Mouse (Mus musculus): ENCODE data around the gene Zfp683.
A peak's percentile ranks its signal among the peaks of the same experiment; 100 is the strongest.

Gene Zfp683

GRCm38 (mm10) chr4:134053538-134053937, at the start of gene Zfp683:
Gene Zfp683, plus strand, starts transcription at chr4:134053838.
- DNase-seq (ENCODE audit: low read depth, low spot score), result no peak

GRCm38 (mm10) chr4:134005581-134006358, 47.9 kb upstream of the Zfp683 start:
- DNase-seq (ENCODE audit: low read depth, low spot score), result no peak

- DNase-seq (ENCODE audit: low read depth, low spot score), result no peak
Observed at GRCm38 (mm10) chr4:134006845-134007244, 46.8 kb upstream of the Zfp683 start.

- DNase-seq (ENCODE audit: low read depth, low spot score), result no peak
Observed at GRCm38 (mm10) chr4:134009709-134010108, 43.9 kb upstream of the Zfp683 start.

GRCm38 (mm10) chr4:134011450-134012414, 41.9 kb upstream of the Zfp683 start:
- DNase-seq (ENCODE audit: low read depth, low spot score), result no peak

- no peak for DNase-seq (ENCODE audit: low read depth, low spot score)
Observed at GRCm38 (mm10) chr4:134012858-134013528, 40.6 kb upstream of the Zfp683 start.

GRCm38 (mm10) chr4:134016208-134016607, 37.4 kb upstream of the Zfp683 start:
- no peak for DNase-seq (ENCODE audit: low read depth, low spot score)

- peak; percentile 61 for DNase-seq (ENCODE audit: low read depth, low spot score)
Observed at GRCm38 (mm10) chr4:134016767-134017166, 36.9 kb upstream of the Zfp683 start.

- DNase-seq (ENCODE audit: low read depth, low spot score), result no peak
Observed at GRCm38 (mm10) chr4:134017201-134017865, 36.3 kb upstream of the Zfp683 start.

- no peak for DNase-seq (ENCODE audit: low read depth, low spot score)
Observed at GRCm38 (mm10) chr4:134018038-134018778, 35.4 kb upstream of the Zfp683 start.

GRCm38 (mm10) chr4:134018779-134019145, 34.9 kb upstream of the Zfp683 start, which contains the start of gene Lin28a:
Gene Lin28a, minus strand, starts transcription at chr4:134018841.
- no peak for DNase-seq (ENCODE audit: low read depth, low spot score)

- no peak for DNase-seq (ENCODE audit: low read depth, low spot score)
Observed at GRCm38 (mm10) chr4:134019210-134019609, 34.4 kb upstream of the Zfp683 start.

GRCm38 (mm10) chr4:134019641-134020351, 33.8 kb upstream of the Zfp683 start:
- peak; percentile 68 for DNase-seq (ENCODE audit: low read depth, low spot score)

- no peak for DNase-seq (ENCODE audit: low read depth, low spot score)
Observed at GRCm38 (mm10) chr4:134020621-134021020, 33.0 kb upstream of the Zfp683 start.

GRCm38 (mm10) chr4:134025802-134026201, 27.8 kb upstream of the Zfp683 start:
- no peak for DNase-seq (ENCODE audit: low read depth, low spot score)

GRCm38 (mm10) chr4:134035953-134036352, 17.7 kb upstream of the Zfp683 start:
- peak; percentile 47 for DNase-seq (ENCODE audit: low read depth, low spot score)

- no peak for DNase-seq (ENCODE audit: low read depth, low spot score)
Observed at GRCm38 (mm10) chr4:134041317-134042123, 12.1 kb upstream of the Zfp683 start.

GRCm38 (mm10) chr4:134043041-134043440, 10.6 kb upstream of the Zfp683 start:
- no peak for DNase-seq (ENCODE audit: low read depth, low spot score)

GRCm38 (mm10) chr4:134047648-134048047, 6.0 kb upstream of the Zfp683 start:
- DNase-seq (ENCODE audit: low read depth, low spot score), result no peak

Data from retina, adult 2 months (tissue).